Mouse (Mus musculus) heart, postnatal 0 days (tissue): ENCODE results near the gene Pola2.

Experiments used
- CTCF ChIP-seq: IDR thresholded peaks from 2 replicates; pipeline ENCODE4 v1.5.1; 2016; ENCODE audit warnings: antibody characterized with exemption, control low read depth, low read depth
- EP300 ChIP-seq: IDR thresholded peaks from 2 replicates; pipeline ENCODE4 v1.6.1; 2016; ENCODE audit warnings: antibody characterized with exemption, low read depth

DNA sequence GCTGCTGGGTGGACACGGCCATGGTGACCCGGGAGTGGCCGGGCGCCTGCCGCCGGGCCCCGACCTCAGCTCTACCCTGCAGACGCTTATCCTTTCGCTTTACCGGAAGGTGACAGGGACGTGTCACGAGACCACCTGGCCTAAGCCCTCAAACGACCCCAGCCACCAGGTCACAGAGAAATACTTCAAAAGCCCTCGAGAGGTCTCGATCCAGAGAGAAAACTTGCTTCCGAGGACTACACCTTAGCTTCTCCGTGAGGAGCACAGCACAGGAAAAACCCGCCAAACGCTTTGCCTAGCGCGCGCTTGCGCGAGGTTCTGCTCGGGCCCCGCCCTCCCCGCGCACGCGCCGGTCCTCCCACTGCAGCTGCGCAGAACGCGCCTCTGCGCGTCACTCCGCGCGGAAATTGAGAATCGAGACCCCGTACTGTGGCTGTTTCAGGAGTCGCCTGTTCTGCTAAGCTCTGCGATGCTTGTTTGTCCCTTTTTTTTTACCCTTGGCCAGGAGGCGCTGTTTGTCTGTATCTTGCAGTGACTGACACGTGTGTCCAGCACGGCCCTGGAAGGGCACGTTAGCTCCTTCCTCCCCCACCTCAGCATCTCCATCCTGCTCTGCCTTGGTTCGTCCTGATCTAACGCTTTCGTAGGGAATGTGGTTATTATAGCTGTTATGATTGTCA, at the start of gene Pola2:
- TF ChIP-seq CTCF (no peak), EP300 (no peak)
